9 mouse cellular contexts compared by ENCODE assay signal in genomic region chr4:123684260-123684659, GRCm38 (mm10). TPM values are rescaled to one million over a fixed set of nuclear protein-coding genes. Genes with fewer than 3 reads are reported as not detected.
A peak's percentile ranks its signal among the peaks of the same experiment; 100 is the strongest.
DNase-seq lines count a peak whose midpoint lies in the region; TF ChIP-seq lines count a peak whose summit lies in the region.
"Had no signal": no experiment of that assay in that cellular context is flagged by ENCODE, and none has a peak within 500 bp of the region (broad histone marks: within the 10 kb centered on the region; RNA-seq: fewer than 3 reads in every experiment).

Gene Macf1 (minus strand): TSS chr4:123684360.

- H3K4me1 ChIP-seq in thymus, adult 2 months (replicated peaks; ENCODE audit: control insufficient read depth, insufficient read depth, low read length): peaks cover 13% of the 10 kb centered on the region
- H3K4me1 ChIP-seq in embryonic fibroblast, embryonic 13.5 days (ENCODE audit: control insufficient read depth, insufficient read depth, low read length): no peaks in the 10 kb centered on the region
- peaks cover 25% of the 10 kb centered on the region for H3K4me1 ChIP-seq in limb, embryonic 10.5 days
- peaks cover 45% of the 10 kb centered on the region for H3K4me1 ChIP-seq in olfactory bulb, adult 2 months (ENCODE audit: control insufficient read depth, insufficient read depth, low read length)

- DNase-seq in thymus, adult 2 months: no peak
- no peak for DNase-seq in thymus, adult 18-20 months
- no peak for DNase-seq in heart, postnatal 10 days
- no peak for DNase-seq in limb, embryonic 10.5 days (ENCODE audit: low spot score)
- DNase-seq in thymus, postnatal 36 days: no peak
- DNase-seq in right cerebral cortex, postnatal 4 days: no peak

- TF ChIP-seq CTCF in thymus, adult 2 months (IDR thresholded peaks at IDR 0.05; ENCODE audit: borderline replicate concordance, control insufficient read depth, extremely low read depth, insufficient read depth, low read length, poor library complexity): no peak
- no peak for TF ChIP-seq CTCF in embryonic fibroblast, embryonic 13.5 days (IDR thresholded peaks at IDR 0.05; ENCODE audit: borderline replicate concordance, insufficient read depth, low read length)
- TF ChIP-seq CTCF in olfactory bulb, adult 2 months (IDR thresholded peaks at IDR 0.05; ENCODE audit: insufficient read depth, low read depth, low read length): no peak

- no peaks in the 10 kb centered on the region for H3K36me3 ChIP-seq in thymus, adult 2 months (ENCODE audit: control insufficient read depth, insufficient read depth, low read length)
- no peaks in the 10 kb centered on the region for H3K36me3 ChIP-seq in limb, embryonic 10.5 days

- WGBS in thymus, adult 2 months: 88% methylated on average over 3 of the region's 3 CpGs
- WGBS in limb, embryonic 10.5 days: 75% methylated on average over 3 of the region's 3 CpGs
- WGBS in olfactory bulb, adult 2 months: 68% methylated on average over 3 of the region's 3 CpGs

- no peak within 1 kb of the TSS for H3K27ac ChIP-seq in thymus, adult 2 months (ENCODE audit: control insufficient read depth, insufficient read depth, low read length)
- H3K27ac ChIP-seq in embryonic fibroblast, embryonic 13.5 days (ENCODE audit: insufficient read depth, low read length): no peak within 1 kb of the TSS
- no peak within 1 kb of the TSS for H3K27ac ChIP-seq in limb, embryonic 10.5 days
- H3K27ac ChIP-seq in olfactory bulb, adult 2 months (ENCODE audit: insufficient read depth, low read depth, low read length): peak within 1 kb of the TSS; percentile 48

- no peak for TF ChIP-seq POLR2A in thymus, adult 2 months (IDR thresholded peaks at IDR 0.05; ENCODE audit: control insufficient read depth, extremely low read depth, insufficient read depth, low read length, poor library complexity)
- no peak for TF ChIP-seq POLR2A in embryonic fibroblast, embryonic 13.5 days (IDR thresholded peaks at IDR 0.05; ENCODE audit: low read depth, low read length)
- TF ChIP-seq POLR2A in olfactory bulb, adult 2 months (IDR thresholded peaks at IDR 0.05; ENCODE audit: insufficient read depth, low read depth, low read length): no peak

- peaks cover 20% of the 10 kb centered on the region for H3K27me3 ChIP-seq in thymus, adult 2 months (ENCODE audit: control insufficient read depth, insufficient read depth, low read length)
- H3K27me3 ChIP-seq in limb, embryonic 10.5 days (ENCODE audit: low read depth, poor library complexity, severe bottlenecking): peaks cover 26% of the 10 kb centered on the region

- no peaks in the 10 kb centered on the region for H3K9me3 ChIP-seq in limb, embryonic 10.5 days (replicated peaks)

- intact Hi-C loops in heart, postnatal 10 days (cut with DNase I): no loop called here

- no peak within 1 kb of the TSS for H3K4me3 ChIP-seq in thymus, adult 2 months (ENCODE audit: control insufficient read depth, insufficient read depth, low read length)
- no peak within 1 kb of the TSS for H3K4me3 ChIP-seq in embryonic fibroblast, embryonic 13.5 days (ENCODE audit: insufficient read depth, low read length)
- no peak within 1 kb of the TSS for H3K4me3 ChIP-seq in limb, embryonic 10.5 days
- peak within 1 kb of the TSS; percentile 87 for H3K4me3 ChIP-seq in olfactory bulb, adult 2 months (ENCODE audit: insufficient read depth, low read depth, low read length)
- H3K4me3 ChIP-seq: erythroblast, embryonic 14.5 days had no signal

RNA-seq across cellular contexts. Expression of gene Macf1, which starts in this region (rescaled TPM):
- 104 and 121 TPM in 2 replicates for polyA plus RNA-seq in thymus, adult 2 months (2012; rRNA removed)
- 250 and 271 TPM in 2 replicates for polyA plus RNA-seq in embryonic fibroblast, embryonic 13.5 days (2011; ENCODE audit: insufficient read length, low read depth, missing spikeins)
- total RNA-seq in heart, postnatal 10 days (2021): 100 to 1,000 TPM; 316 to 364 TPM
- 45.2 and 55.5 TPM in 2 replicates for polyA plus RNA-seq in limb, embryonic 10.5 days (2016; fragmentation: Nextera tagmentation; extraction: Ambion mirVana)
- polyA plus RNA-seq in olfactory bulb, adult 2 months (2012; ENCODE audit: insufficient read depth, insufficient read length, low replicate concordance, missing spikeins): 258 and 508 TPM in 2 replicates
